Mouse (Mus musculus) lung, postnatal 14 days (tissue): Measurements from ENCODE around the gene Galnt14.
A peak's percentile ranks its signal among the peaks of the same experiment; 100 is the strongest.

Source experiments
- DNase-seq: peaks from one replicate; pipeline ENCODE4 v3.0.0; 2021

The Galnt14 gene

GRCm38 (mm10) chr17:73663237-73663636 lies 47.0 kb downstream of the Galnt14 start:
- no peak for DNase-seq

- no peak for DNase-seq
These were observed 51.4 kb downstream of the Galnt14 start for GRCm38 (mm10) chr17:73658731-73659445.

- no peak for DNase-seq
These were observed 53.9 kb downstream of the Galnt14 start for GRCm38 (mm10) chr17:73656373-73656772.

- DNase-seq: no peak
These were observed 56.0 kb downstream of the Galnt14 start for GRCm38 (mm10) chr17:73654261-73654660.

- DNase-seq: no peak
These were observed 60.9 kb downstream of the Galnt14 start for GRCm38 (mm10) chr17:73649371-73649770.

- no peak for DNase-seq
These were observed 68.6 kb downstream of the Galnt14 start for GRCm38 (mm10) chr17:73641676-73642075.

GRCm38 (mm10) chr17:73640117-73640480 lies 70.2 kb downstream of the Galnt14 start:
- DNase-seq: no peak

GRCm38 (mm10) chr17:73639401-73640116 lies 70.7 kb downstream of the Galnt14 start:
- no peak for DNase-seq

- DNase-seq: no peak
These were observed 73.3 kb downstream of the Galnt14 start for GRCm38 (mm10) chr17:73636988-73637387.

- DNase-seq: no peak
These were observed 75.4 kb downstream of the Galnt14 start for GRCm38 (mm10) chr17:73634896-73635295.

- DNase-seq: no peak
These were observed 76.1 kb downstream of the Galnt14 start for GRCm38 (mm10) chr17:73633991-73634710.

- no peak for DNase-seq
These were observed 81.9 kb downstream of the Galnt14 start for GRCm38 (mm10) chr17:73628263-73628914.

GRCm38 (mm10) chr17:73626912-73627311 lies 83.3 kb downstream of the Galnt14 start:
- DNase-seq: no peak

GRCm38 (mm10) chr17:73620049-73620448 lies 90.2 kb downstream of the Galnt14 start:
- no peak for DNase-seq

GRCm38 (mm10) chr17:73602552-73603478 lies 107.4 kb downstream of the Galnt14 start:
- DNase-seq: no peak

- no peak for DNase-seq
These were observed 110.3 kb downstream of the Galnt14 start for GRCm38 (mm10) chr17:73599923-73600322.

GRCm38 (mm10) chr17:73592081-73592480 lies 118.2 kb downstream of the Galnt14 start:
- DNase-seq: no peak

GRCm38 (mm10) chr17:73587573-73587972 lies 122.7 kb downstream of the Galnt14 start:
- no peak for DNase-seq

GRCm38 (mm10) chr17:73574186-73574585 lies 136.1 kb downstream of the Galnt14 start:
- no peak for DNase-seq

GRCm38 (mm10) chr17:73572881-73573280 lies 137.4 kb downstream of the Galnt14 start:
- DNase-seq: no peak

- DNase-seq: peak; percentile 67
These were observed 137.8 kb downstream of the Galnt14 start for GRCm38 (mm10) chr17:73572440-73572839.

GRCm38 (mm10) chr17:73571961-73572360 lies 138.3 kb downstream of the Galnt14 start:
- no peak for DNase-seq
